Mouse (Mus musculus) C2C12 (cell line): Measurements from ENCODE around the gene Dner.

Experiments
- CTCF ChIP-seq: IDR thresholded peaks from one replicate; pipeline ENCODE4 v1.5.1; 2011; ENCODE audit not compliant: control insufficient read depth, insufficient read depth, insufficient read length
- FOSL1 ChIP-seq: IDR thresholded peaks from one replicate; pipeline ENCODE4 v1.8.0; 2011; ENCODE audit warnings: mild to moderate bottlenecking, low read length; ENCODE audit not compliant: poor library complexity, insufficient read depth, severe bottlenecking
- MAX ChIP-seq: IDR thresholded peaks from one replicate; pipeline ENCODE4 v1.6.1; 2011; ENCODE audit warnings: mild to moderate bottlenecking, control low read depth
- MYOD1 ChIP-seq: IDR thresholded peaks from one replicate; pipeline ENCODE4 v1.6.1; 2011; ENCODE audit warnings: low read depth; ENCODE audit not compliant: control insufficient read depth, insufficient read length
- USF1 ChIP-seq: IDR thresholded peaks from one replicate; pipeline ENCODE4 v1.6.1; 2011; ENCODE audit warnings: low read depth, mild to moderate bottlenecking, control low read depth, moderate library complexity

DNA sequence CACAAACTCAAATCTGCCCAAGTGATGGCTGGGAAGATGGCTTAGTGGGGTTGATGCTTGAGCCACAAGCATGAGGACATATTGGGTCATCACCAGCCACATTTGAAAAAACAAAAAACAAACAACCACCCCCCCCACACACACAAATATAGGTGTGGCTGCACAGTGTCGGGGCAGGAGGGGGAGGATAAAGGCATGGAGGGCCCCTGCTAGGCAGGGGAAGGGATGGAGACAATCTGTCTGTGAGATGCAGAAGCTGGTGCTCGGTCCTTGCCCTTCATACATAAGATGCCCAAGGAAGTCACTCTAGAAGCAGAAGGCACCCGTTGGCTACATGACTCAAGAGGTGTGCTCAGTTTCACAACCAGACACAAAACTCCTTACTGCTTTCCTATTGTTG is 25.9 kb upstream of the Dner start:
- TF ChIP-seq CTCF (no peak), MAX (no peak), MYOD1 (no peak), USF1 (no peak), FOSL1 (no peak)
